ENCODE assay signal across 8 mouse cellular contexts in the genomic region with DNA sequence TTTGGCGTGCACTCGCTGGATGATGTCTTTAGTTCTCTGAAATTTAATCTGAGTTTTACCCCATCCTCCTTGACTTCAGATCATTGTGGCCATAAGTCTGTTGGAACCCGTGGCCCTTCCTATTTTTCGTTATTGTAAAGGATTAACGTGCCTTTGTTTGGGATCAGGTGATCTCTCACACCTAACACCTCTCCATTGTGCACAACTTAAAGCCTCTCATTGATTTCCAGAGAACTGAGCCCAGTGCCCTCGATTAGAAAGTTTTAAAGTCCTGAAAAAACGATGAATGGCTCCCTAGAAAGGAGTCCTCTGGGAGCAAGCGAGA. TPM values are rescaled to one million over a fixed set of nuclear protein-coding genes. Genes with fewer than 3 reads are reported as not detected.
DNase-seq lines count a peak whose midpoint lies in the region; ATAC-seq and TF ChIP-seq lines count a peak whose summit lies in the region.

No protein-coding gene starts in this region.

- 14% methylated on average over 8 of the region's 8 CpGs for WGBS in kidney, postnatal 0 days
- WGBS in hindbrain, postnatal 0 days, result 12% methylated on average over 8 of the region's 8 CpGs

- no peak for TF ChIP-seq POLR2A in cortical plate, adult 2 months (IDR thresholded peaks at IDR 0.05; ENCODE audit: extremely low read depth, insufficient read depth, low read length)
- no peak for TF ChIP-seq POLR2A in myocyte (IDR thresholded peaks at IDR 0.05; ENCODE audit: insufficient read length, low read depth)

- peak overlapping the region; percentile 92 for H3K4me2 ChIP-seq in kidney, postnatal 0 days (ENCODE audit: low read length)
- peak overlapping the region; percentile 91 for H3K4me2 ChIP-seq in hindbrain, postnatal 0 days (ENCODE audit: low read depth, low read length)
- H3K4me2 ChIP-seq in myocyte (ENCODE audit: low read depth), result peak overlapping the region; percentile 82

- peak overlapping the region; percentile 95 for H3K4me3 ChIP-seq in kidney, postnatal 0 days (replicated peaks; ENCODE audit: low read depth, low read length)
- H3K4me3 ChIP-seq in cortical plate, adult 2 months (ENCODE audit: insufficient read depth, low read length), result peak overlapping the region; percentile 90
- peak overlapping the region; percentile 98 for H3K4me3 ChIP-seq in hindbrain, postnatal 0 days (ENCODE audit: low read length)
- H3K4me3 ChIP-seq in myocyte, result peak overlapping the region; percentile 97

- H3K27ac ChIP-seq in kidney, postnatal 0 days, result peak overlapping the region; percentile 84
- peak overlapping the region; percentile 90 for H3K27ac ChIP-seq in cortical plate, adult 2 months (ENCODE audit: insufficient read depth, low read length)
- peak overlapping the region; percentile 90 for H3K27ac ChIP-seq in hindbrain, postnatal 0 days

- ATAC-seq in kidney, postnatal 0 days (replicated peaks; ENCODE audit: low FRiP score, low read depth), result no peak
- ATAC-seq in hindbrain, postnatal 0 days, result no peak

- H3K79me2 ChIP-seq in myocyte (ENCODE audit: control insufficient read depth, insufficient read depth), result peaks cover 43% of the 10 kb centered on the region

- no peaks in the 10 kb centered on the region for H3K27me3 ChIP-seq in kidney, postnatal 0 days (ENCODE audit: insufficient read depth, low read length)
- H3K27me3 ChIP-seq in hindbrain, postnatal 0 days (ENCODE audit: insufficient read depth, low read length), result no peaks in the 10 kb centered on the region
- H3K27me3 ChIP-seq in myocyte (ENCODE audit: control insufficient read depth, insufficient read depth, insufficient read length), result no peaks in the 10 kb centered on the region

- no peak for TF ChIP-seq CTCF in kidney, postnatal 0 days (IDR thresholded peaks at IDR 0.05; ENCODE audit: low read depth)
- TF ChIP-seq CTCF in cortical plate, adult 2 months (IDR thresholded peaks at IDR 0.05; ENCODE audit: extremely low read depth, insufficient read depth, low read length), result no peak
- no peak for TF ChIP-seq CTCF in hindbrain, postnatal 0 days (IDR thresholded peaks at IDR 0.05; ENCODE audit: low read depth)

- no peaks in the 10 kb centered on the region for H3K9me3 ChIP-seq in kidney, postnatal 0 days (replicated peaks; ENCODE audit: low read length)
- H3K9me3 ChIP-seq in hindbrain, postnatal 0 days (ENCODE audit: low read length), result no peaks in the 10 kb centered on the region

- H3K36me3 ChIP-seq in kidney, postnatal 0 days (ENCODE audit: insufficient read depth, low read length), result no peaks in the 10 kb centered on the region
- no peaks in the 10 kb centered on the region for H3K36me3 ChIP-seq in hindbrain, postnatal 0 days (ENCODE audit: insufficient read depth, low read length)
- peaks cover 4% of the 10 kb centered on the region for H3K36me3 ChIP-seq in myocyte (ENCODE audit: control insufficient read depth, insufficient read depth)

- H3K4me1 ChIP-seq in kidney, postnatal 0 days (replicated peaks; ENCODE audit: insufficient read depth, low read length), result no peaks in the 10 kb centered on the region
- peaks cover 4% of the 10 kb centered on the region for H3K4me1 ChIP-seq in cortical plate, adult 2 months (ENCODE audit: control insufficient read depth, insufficient read depth, low read length)
- peaks cover 5% of the 10 kb centered on the region; the same call in 1 of the 2 replicates for H3K4me1 ChIP-seq in hindbrain, postnatal 0 days (ENCODE audit: insufficient read depth, low read length)

- DNase-seq in kidney, postnatal 0 days (ENCODE audit: low spot score), result no peak
- no peak for DNase-seq in kidney, adult 9 months
- DNase-seq in hindbrain, postnatal 0 days (ENCODE audit: low spot score), result no peak
- DNase-seq in frontal cortex, adult 2 months (ENCODE audit: extremely low spot score in 1 of 2, low spot score in 1 of 2), result no peak
- DNase-seq in ovary, postnatal 36 days (ENCODE audit: low spot score), result no peak
- DNase-seq in right cerebral cortex, postnatal 4 days, result no peak

- H3K9ac ChIP-seq in kidney, postnatal 0 days (ENCODE audit: low read depth, low read length), result peak overlapping the region; percentile 93; the same call in 1 of the 2 replicates
- peak overlapping the region; percentile 95; the same call in 1 of the 2 replicates for H3K9ac ChIP-seq in hindbrain, postnatal 0 days (replicated peaks; ENCODE audit: low read length)

- H3ac ChIP-seq in myocyte (ENCODE audit: control insufficient read depth, insufficient read length), result peak overlapping the region; percentile 67

TF ChIP-seq in myocyte, 11 proteins besides CTCF, POLR2A, EP300 and RAD21:
- TF ChIP-seq MYOD1 (IDR thresholded peaks at IDR 0.05; ENCODE audit: control insufficient read depth in 1 of 3, insufficient read length in 2 of 3, low read depth in 2 of 3) (no peak), TCF12 (IDR thresholded peaks at IDR 0.05; ENCODE audit: insufficient read depth, poor library complexity, severe bottlenecking) (no peak), CEBPB (IDR thresholded peaks at IDR 0.05; ENCODE audit: insufficient read depth, poor library complexity, severe bottlenecking) (no peak), SRF (IDR thresholded peaks at IDR 0.05; ENCODE audit: control insufficient read depth, insufficient read length, low read depth) (no peak), E2F4 (IDR thresholded peaks at IDR 0.05; ENCODE audit: insufficient read depth) (no peak), POLR2AphosphoS2 (IDR thresholded peaks at IDR 0.05; ENCODE audit: insufficient read length, low read depth) (no peak), REST (IDR thresholded peaks at IDR 0.05; ENCODE audit: insufficient read depth, insufficient read length) (no peak), USF1 (IDR thresholded peaks at IDR 0.05; ENCODE audit: low read depth) (no peak), MAX (IDR thresholded peaks at IDR 0.05; ENCODE audit: low read depth) (no peak), MYOG (IDR thresholded peaks at IDR 0.05; ENCODE audit: control insufficient read depth in 1 of 3, insufficient read depth in 1 of 3, insufficient read length in 2 of 3, low read depth in 2 of 3) (no peak), TCF3 (IDR thresholded peaks at IDR 0.05; ENCODE audit: insufficient read length, low read depth) (no peak)

RNA-seq across cellular contexts. Expression of a gene that starts 0.5 kb away (rescaled TPM):
- 58.8 and 66.9 TPM in 2 replicates for polyA plus RNA-seq in kidney, postnatal 0 days (2015; fragmentation: Nextera tagmentation; extraction: Ambion mirVana)
- 62.0 and 69.6 TPM in 2 replicates for polyA plus RNA-seq in cortical plate, adult 2 months (2012; rRNA removed)
- 56.2 and 58.7 TPM in 2 replicates for total RNA-seq in hindbrain, postnatal 0 days (2014; rRNA removed)
- 52.7 and 60.8 TPM in 2 replicates for polyA plus RNA-seq in hindbrain, postnatal 0 days (2015; fragmentation: Nextera tagmentation; extraction: Ambion mirVana)
- 28.3 TPM for polyA plus RNA-seq in myocyte (2012; fragmentation: generic; extraction: Trizol)
- polyA plus RNA-seq in frontal cortex, adult 2 months (2012; rRNA removed), result 80.7 and 86.2 TPM in 2 replicates

RNA-seq across cellular contexts. Expression of a gene that starts 24.1 kb away (rescaled TPM):
- polyA plus RNA-seq in kidney, postnatal 0 days (2015; fragmentation: Nextera tagmentation; extraction: Ambion mirVana), result 456 and 496 TPM in 2 replicates
- 107 and 110 TPM in 2 replicates for polyA plus RNA-seq in cortical plate, adult 2 months (2012; rRNA removed)
- 139 and 147 TPM in 2 replicates for total RNA-seq in hindbrain, postnatal 0 days (2014; rRNA removed)
- polyA plus RNA-seq in hindbrain, postnatal 0 days (2015; fragmentation: Nextera tagmentation; extraction: Ambion mirVana), result 298 and 315 TPM in 2 replicates
- polyA plus RNA-seq in myocyte (2012; fragmentation: generic; extraction: Trizol), result 98.2 TPM
- 135 and 141 TPM in 2 replicates for polyA plus RNA-seq in frontal cortex, adult 2 months (2012; rRNA removed)

RNA-seq across cellular contexts. Expression of a gene that starts 56.5 kb away (rescaled TPM):
- 54.5 and 58.8 TPM in 2 replicates for polyA plus RNA-seq in kidney, postnatal 0 days (2015; fragmentation: Nextera tagmentation; extraction: Ambion mirVana)
- polyA plus RNA-seq in cortical plate, adult 2 months (2012; rRNA removed), result 46.5 and 50.0 TPM in 2 replicates
- total RNA-seq in hindbrain, postnatal 0 days (2014; rRNA removed), result 51.5 and 59.9 TPM in 2 replicates
- polyA plus RNA-seq in hindbrain, postnatal 0 days (2015; fragmentation: Nextera tagmentation; extraction: Ambion mirVana), result 62.9 and 64.1 TPM in 2 replicates
- 34.8 TPM for polyA plus RNA-seq in myocyte (2012; fragmentation: generic; extraction: Trizol)
- polyA plus RNA-seq in frontal cortex, adult 2 months (2012; rRNA removed), result 49.1 and 50.1 TPM in 2 replicates
